Mouse (Mus musculus) olfactory bulb, adult 2 months (tissue): Measurements from ENCODE around the gene Tecpr2.

Experiments
- CTCF ChIP-seq: fragments of 200-500 bp; IDR thresholded peaks from 2 replicates; pipeline ENCODE4 v1.5.1; 2012; ENCODE audit warnings: low read depth, mild to moderate bottlenecking, low read length, moderate library complexity; ENCODE audit not compliant: insufficient read depth
- POLR2A ChIP-seq: fragments of 200-500 bp; IDR thresholded peaks from 2 replicates; pipeline ENCODE4 v1.6.1; 2012; ENCODE audit warnings: mild to moderate bottlenecking, low read depth, low read length, moderate library complexity; ENCODE audit not compliant: insufficient read depth

GRCm38 (mm10) chr12:110970408-110970807, 81.3 kb downstream of the Tecpr2 start:
- TF ChIP-seq CTCF (no peak), POLR2A (no peak)
